ENCODE assay signal across 23 mouse cellular contexts in the genomic region with DNA sequence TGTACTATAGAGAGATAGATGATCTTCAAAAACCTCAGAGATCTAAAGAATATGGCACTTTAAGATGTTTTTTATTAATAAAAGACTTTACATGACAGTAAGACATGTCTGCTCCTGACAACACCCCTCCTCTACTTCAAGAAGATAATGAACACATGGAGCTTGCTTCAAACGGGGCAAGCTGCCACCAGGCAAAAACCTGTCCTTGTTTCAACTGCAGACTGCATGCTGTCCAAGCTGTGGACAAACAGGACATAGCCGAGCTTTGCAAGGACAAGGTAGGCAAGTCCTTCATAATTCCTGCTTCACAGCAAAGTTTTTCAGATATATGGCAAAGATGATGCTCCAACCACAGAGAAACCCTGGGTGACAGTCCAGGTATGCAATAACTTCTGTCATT. TPM values are rescaled to one million over a fixed set of nuclear protein-coding genes. Genes with fewer than 3 reads are reported as not detected.
A peak's percentile ranks its signal among the peaks of the same experiment; 100 is the strongest.
DNase-seq lines count a peak whose midpoint lies in the region; ATAC-seq lines count a peak whose summit lies in the region.
"Had no signal": no experiment of that assay in that cellular context is flagged by ENCODE, and none has a peak within 500 bp of the region (broad histone marks: within the 10 kb centered on the region; RNA-seq: fewer than 3 reads in every experiment).

No protein-coding gene starts in this region.

- peak; percentile 35 for DNase-seq in cerebellum, adult 11-12 months
- no peak for DNase-seq in cerebellum, postnatal 4 days (ENCODE audit: low spot score in 2 of 2)
- DNase-seq in brain, adult 2 months (ENCODE audit: low read depth, low spot score), result peak; percentile 35
- DNase-seq in cerebellum, adult 8-10 months, result peak; percentile 21
- peak; percentile 59 to 63 for DNase-seq in cerebellum, postnatal 14 days
- DNase-seq in gastrocnemius, adult 8-10 months (ENCODE audit: low spot score in 2 of 2), result no peak
- DNase-seq in layer of hippocampus, adult 9-11 months, result no peak
- DNase-seq: adrenal gland, postnatal 25 days; embryo, embryonic 11 days; gastrocnemius, postnatal 10 days; heart, postnatal 36 days; kidney, adult 2 months had no signal

- 68% methylated on average over 2 of the region's 2 CpGs for WGBS in forebrain, embryonic 16.5 days

- ATAC-seq in forebrain, embryonic 16.5 days, result no peak
- ATAC-seq: forebrain, embryonic 14.5 days; intestine, embryonic 16.5 days had no signal

- no peaks in the 10 kb centered on the region for H3K36me3 ChIP-seq in forebrain, embryonic 16.5 days (ENCODE audit: control insufficient read depth, insufficient read depth)
- H3K36me3 ChIP-seq: embryonic facial prominence, embryonic 15.5 days; forebrain, embryonic 10.5 days; heart, embryonic 15.5 days; hindbrain, embryonic 15.5 days had no signal

- H3K9ac ChIP-seq in forebrain, embryonic 16.5 days (replicated peaks; ENCODE audit: low read depth, low read length), result no peak overlapping the region
- H3K9ac ChIP-seq: embryonic facial prominence, embryonic 15.5 days; heart, embryonic 15.5 days; hindbrain, embryonic 15.5 days had no signal

- no peaks in the 10 kb centered on the region for H3K27me3 ChIP-seq in forebrain, embryonic 16.5 days (replicated peaks; ENCODE audit: control insufficient read depth, insufficient read depth, low read length)
- H3K27me3 ChIP-seq: embryonic facial prominence, embryonic 15.5 days; heart, embryonic 15.5 days; hindbrain, embryonic 15.5 days had no signal

- H3K4me2 ChIP-seq in forebrain, embryonic 16.5 days (ENCODE audit: low read length), result no peak overlapping the region
- H3K4me2 ChIP-seq: embryonic facial prominence, embryonic 15.5 days; heart, embryonic 15.5 days; hindbrain, embryonic 15.5 days had no signal

- no peak overlapping the region for H3K27ac ChIP-seq in forebrain, embryonic 16.5 days (ENCODE audit: low read length)
- H3K27ac ChIP-seq: embryonic facial prominence, embryonic 15.5 days; forebrain, embryonic 10.5 days; heart, embryonic 15.5 days; hindbrain, embryonic 15.5 days had no signal

- H3K4me1 ChIP-seq in forebrain, embryonic 16.5 days (replicated peaks; ENCODE audit: control insufficient read depth, insufficient read depth, low read length), result no peaks in the 10 kb centered on the region
- H3K4me1 ChIP-seq: hindbrain, embryonic 15.5 days had no signal

- no peak overlapping the region for H3K4me3 ChIP-seq in forebrain, embryonic 16.5 days (replicated peaks; ENCODE audit: low read length)
- H3K4me3 ChIP-seq: embryonic facial prominence, embryonic 15.5 days; erythroblast, embryonic 14.5 days; forebrain, embryonic 10.5 days; heart, embryonic 15.5 days; hindbrain, embryonic 15.5 days had no signal

- H3K9me3 ChIP-seq in forebrain, embryonic 16.5 days (ENCODE audit: control insufficient read depth, low read length), result no peaks in the 10 kb centered on the region
- H3K9me3 ChIP-seq: embryonic facial prominence, embryonic 15.5 days; forebrain, embryonic 10.5 days; heart, embryonic 15.5 days; hindbrain, embryonic 15.5 days had no signal

RNA-seq across cellular contexts. Expression of gene Zyg11a, which starts 18.6 kb away (rescaled TPM):
- polyA plus RNA-seq in forebrain, embryonic 16.5 days (2015; fragmentation: Nextera tagmentation; extraction: Ambion mirVana), result not detected in 2 replicates
- 1 to 10 TPM in 3 of 4 experiments, under 1 TPM in 1; 0.56 to 1.6 (median 1.2) TPM for total RNA-seq in gastrocnemius, adult 8-10 months (2022)
- total RNA-seq: common myeloid progenitor, adult 5-6 weeks; MEL had no signal
- polyA plus RNA-seq: embryonic facial prominence, embryonic 11.5 days; erythroblast, embryonic 14.5 days; forebrain, embryonic 10.5 days; forebrain, embryonic 14.5 days had no signal

RNA-seq across cellular contexts. Expression of gene Echdc2, which starts 34.0 kb away (rescaled TPM):
- polyA plus RNA-seq in forebrain, embryonic 16.5 days (2015; fragmentation: Nextera tagmentation; extraction: Ambion mirVana), result 11.8 and 13.0 TPM in 2 replicates
- 1 to 10 TPM; 6.3 to 9.1 (median 7.4) TPM for total RNA-seq in gastrocnemius, adult 8-10 months (2022)
- total RNA-seq: common myeloid progenitor, adult 5-6 weeks; MEL had no signal

RNA-seq across cellular contexts. Expression of gene Scp2, which starts 54.4 kb away (rescaled TPM):
- 195 and 205 TPM in 2 replicates for polyA plus RNA-seq in forebrain, embryonic 16.5 days (2015; fragmentation: Nextera tagmentation; extraction: Ambion mirVana)
- total RNA-seq in gastrocnemius, adult 8-10 months (2022), result 100 to 1,000 TPM; 159 to 176 (median 161) TPM

Comparison
In these comparisons a context has a peak if more than half of its experiments do, and no peak if none do; other contexts are left out.
1. DNase-seq: peak in cerebellum, adult 11-12 months (single experiment), brain, adult 2 months (single experiment), cerebellum, adult 8-10 months (single experiment) and cerebellum, postnatal 14 days (2 of 2); none in cerebellum, postnatal 4 days (0 of 2), gastrocnemius, adult 8-10 months (0 of 2) and layer of hippocampus, adult 9-11 months (single experiment).